Mouse (Mus musculus) ES-E14 (cell line): ENCODE results near the gene Rnf8.

Experiments
- CHD2 ChIP-seq: IDR thresholded peaks from 2 replicates; pipeline ENCODE4 v1.6.1; 2014; ENCODE audit warnings: mild to moderate bottlenecking, low read depth, low read length, inconsistent platforms
- HCFC1 ChIP-seq: IDR thresholded peaks from 2 replicates; pipeline ENCODE4 v1.6.1; 2012; ENCODE audit warnings: low read length, inconsistent platforms, borderline replicate concordance; ENCODE audit not compliant: insufficient read depth
- MAFK ChIP-seq: IDR thresholded peaks from 2 replicates; pipeline ENCODE4 v1.6.1; 2014; ENCODE audit warnings: mild to moderate bottlenecking, low read depth, low read length, inconsistent platforms; ENCODE audit not compliant: insufficient read depth
- ZC3H11A ChIP-seq: IDR thresholded peaks from 2 replicates; pipeline ENCODE4 v1.6.1; 2012; ENCODE audit warnings: low read depth, mild to moderate bottlenecking, inconsistent platforms, low read length, borderline replicate concordance
- ZNF384 ChIP-seq: IDR thresholded peaks from 2 replicates; pipeline ENCODE4 v1.6.1; 2012; ENCODE audit warnings: low read depth, low read length, inconsistent platforms

GRCm38 (mm10) chr17:29686771-29687170 lies 72.2 kb downstream of the Rnf8 start:
- no peak for TF ChIP-seq ZC3H11A
- no peak for TF ChIP-seq MAFK
- no peak for TF ChIP-seq HCFC1
- no peak for TF ChIP-seq CHD2
- TF ChIP-seq ZNF384, result no peak
